Mouse (Mus musculus) natural killer cell, adult 2 months (primary cell): ENCODE results near the gene Mtf2.
A peak's percentile ranks its signal among the peaks of the same experiment; 100 is the strongest.
"Not testable (repeated sequence)": the region's sequence is repeated elsewhere in the genome, so short reads cannot be mapped to it uniquely, and the experiment has no call there.

ENCODE experiments used
- DNase-seq, 2 experiments: peaks; one replicate each; pipeline ENCODE4 v3.0.0; 2022; ENCODE audit warnings: low spot score in 2 of 2

Gene Mtf2

DNA sequence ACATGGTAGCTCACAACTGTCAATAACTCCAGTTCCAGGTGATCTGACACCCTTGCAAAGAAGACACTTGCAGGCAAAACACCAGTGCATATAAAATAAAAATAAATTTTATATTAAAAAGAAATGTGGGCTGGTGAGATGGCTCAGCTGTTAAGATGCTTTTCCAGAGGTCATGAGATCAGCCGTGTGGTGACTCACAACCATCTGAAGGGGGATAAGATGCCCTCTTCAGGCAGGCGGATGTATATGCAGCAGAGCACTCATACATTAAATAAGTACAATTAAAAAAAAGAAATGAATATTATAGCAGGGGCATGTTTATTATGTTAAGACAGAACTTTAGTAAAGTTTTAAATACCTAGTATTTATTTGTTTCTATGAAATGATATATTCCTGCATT lies 16.9 kb downstream of the Mtf2 start:
- DNase-seq = peak; percentile 10 to 42

- no peak for DNase-seq
Measured at GRCm38 (mm10) chr5:108085440-108085839, 20.0 kb downstream of the Mtf2 start.

- DNase-seq = not testable (repeated sequence)
Measured at GRCm38 (mm10) chr5:108092731-108093130, 27.3 kb downstream of the Mtf2 start.

- DNase-seq = no peak
Measured at GRCm38 (mm10) chr5:108097676-108098075, 32.2 kb downstream of the Mtf2 start.

DNA sequence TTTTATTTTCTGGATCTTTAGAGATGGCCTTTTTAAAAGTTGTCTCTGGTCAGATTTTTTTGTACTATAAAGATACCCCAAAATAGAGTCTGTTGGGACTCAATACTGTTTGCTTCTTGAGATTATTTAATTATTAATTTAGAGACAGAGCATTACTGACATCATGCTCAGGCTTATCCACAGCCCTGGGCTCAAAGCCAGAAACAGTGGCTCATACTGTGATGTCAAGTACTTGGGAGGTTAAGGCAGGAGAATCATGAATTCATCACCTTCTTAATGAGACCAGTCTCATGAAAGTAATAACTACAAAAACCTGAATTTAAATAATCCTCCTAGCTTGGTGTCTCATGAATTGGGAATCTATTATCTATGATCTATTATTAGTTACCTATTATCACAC lies 34.7 kb downstream of the Mtf2 start:
- no peak for DNase-seq

DNA sequence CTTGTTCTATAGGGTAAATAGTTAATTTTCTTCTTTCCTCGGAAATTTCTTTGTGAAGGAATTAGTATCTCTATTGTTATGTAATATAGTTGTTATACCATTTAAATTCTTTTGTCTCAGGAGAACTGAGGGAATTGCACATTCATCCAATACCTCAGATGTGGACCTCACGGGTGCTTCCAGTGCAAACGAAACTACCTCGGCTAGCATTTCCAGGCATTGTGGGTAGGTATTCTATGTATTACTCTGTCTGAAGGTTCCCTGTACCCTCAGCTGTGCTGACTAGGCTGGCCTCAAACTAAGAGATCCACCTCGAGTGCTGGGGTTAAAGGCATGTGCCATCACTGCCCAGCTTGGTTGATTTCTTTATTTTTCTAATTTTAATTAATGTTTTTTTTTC lies 38.8 kb downstream of the Mtf2 start:
- no peak for DNase-seq

DNA sequence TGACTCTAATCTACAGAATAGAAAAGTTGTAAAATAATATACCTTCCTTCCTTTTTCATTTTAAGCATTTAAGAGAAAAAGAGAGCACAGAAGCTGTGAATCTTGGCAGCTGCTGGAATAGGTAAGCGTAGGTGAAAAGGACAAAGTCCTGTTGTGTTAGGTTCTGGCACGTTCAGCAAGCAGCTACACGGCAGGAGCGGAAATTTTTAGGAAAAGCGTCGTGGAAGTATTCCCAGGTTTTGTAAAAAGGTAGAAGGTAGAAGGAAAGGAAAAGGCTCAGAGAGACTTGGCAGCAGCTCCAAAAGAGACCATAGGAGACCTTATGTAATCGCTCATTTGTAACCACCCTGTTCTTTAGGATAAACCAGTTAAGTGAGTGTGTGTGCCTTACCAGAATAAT lies 43.9 kb downstream of the Mtf2 start:
- DNase-seq = no peak

- DNase-seq = no peak
Measured at GRCm38 (mm10) chr5:108117693-108118092, 52.2 kb downstream of the Mtf2 start.

GRCm38 (mm10) chr5:108120221-108120900 lies 54.9 kb downstream of the Mtf2 start:
- DNase-seq = no peak

GRCm38 (mm10) chr5:108131849-108132440 lies 66.5 kb downstream of the Mtf2 start:
- peak; percentile 52 to 69 for DNase-seq

- peak; percentile 94 to 96 for DNase-seq
Measured at GRCm38 (mm10) chr5:108132441-108133243, 67.2 kb downstream of the Mtf2 start, which contains the start of the genes Tmed5 and Ccdc18. Gene Tmed5, minus strand, starts transcription at chr5:108132620. Gene Ccdc18, plus strand, starts transcription at chr5:108132875.

- DNase-seq = no peak
Measured at GRCm38 (mm10) chr5:108152592-108152991, 87.1 kb downstream of the Mtf2 start.
